ENCODE assay signal across 7 mouse cellular contexts in genomic region chr14:16695453-16696120, GRCm38 (mm10).
DNase-seq lines count a peak whose midpoint lies in the region.

No protein-coding gene starts in this region.

- peak; percentile 56 for DNase-seq in adrenal gland, adult 2 months
- peak; percentile 67 for DNase-seq in brain, adult 2 months (ENCODE audit: low read depth, low spot score)
- peak; percentile 33 to 34 for DNase-seq in heart, postnatal 10 days
- DNase-seq in left cerebral cortex, postnatal 10 days (ENCODE audit: extremely low spot score in 1 of 2, low spot score in 2 of 2): peak; percentile 11 to 39
- no peak for DNase-seq in spleen, adult 12 weeks (ENCODE audit: low spot score)
- no peak for DNase-seq in gastrocnemius, adult 8-10 months (ENCODE audit: low spot score in 2 of 2)
- DNase-seq in natural killer cell, adult 2 months (ENCODE audit: low spot score in 2 of 2): no peak

- intact Hi-C loops in heart, postnatal 10 days (cut with DNase I): no loop called here
- intact Hi-C loops in left cerebral cortex, postnatal 10 days (cut with DNase I): no loop called here

Comparison
In these comparisons a context has a peak if more than half of its experiments do, and no peak if none do; other contexts are left out.
1. DNase-seq: peak in adrenal gland, adult 2 months (single experiment), brain, adult 2 months (single experiment), heart, postnatal 10 days (2 of 2) and left cerebral cortex, postnatal 10 days (2 of 2); none in spleen, adult 12 weeks (single experiment), gastrocnemius, adult 8-10 months (0 of 2) and natural killer cell, adult 2 months (0 of 2).